Mouse (Mus musculus) limb, embryonic 15.5 days (tissue): Measurements from ENCODE around the gene Hyal2. TPM values are rescaled to one million over a fixed set of nuclear protein-coding genes. Genes with fewer than 3 reads are reported as not detected.

ENCODE experiments used
- ATAC-seq: fragments of 200-750 bp; cut with Nextera tagmentation; 2 replicates; pipeline ENCODE4 v1.8.0; 2017; ENCODE audit warnings: low read depth, moderate TSS enrichment; ENCODE audit not compliant: insufficient number of reproducible peaks, low FRiP score, low TSS enrichment
- H3K27ac ChIP-seq: fragments of 300-500 bp; sonication (generic); 2 replicates; pipeline ENCODE4 v1.5.1; 2015; ENCODE audit warnings: moderate library complexity, mild to moderate bottlenecking, inconsistent platforms
- H3K27me3 ChIP-seq: fragments of 300-500 bp; sonication (generic); 2 replicates; pipeline ENCODE4 v1.6.1; 2015; ENCODE audit warnings: inconsistent platforms
- H3K36me3 ChIP-seq: fragments of 300-500 bp; sonication (generic); 2 replicates; pipeline ENCODE4 v1.6.1; 2015; ENCODE audit warnings: inconsistent platforms
- H3K4me1 ChIP-seq: fragments of 300-500 bp; sonication (generic); 2 replicates; pipeline ENCODE4 v1.6.1; 2015; ENCODE audit warnings: inconsistent platforms
- H3K4me2 ChIP-seq: fragments of 300-500 bp; sonication (generic); 2 replicates; pipeline ENCODE4 v1.6.1; 2015; ENCODE audit warnings: mild to moderate bottlenecking, inconsistent platforms
- H3K4me3 ChIP-seq: fragments of 300-500 bp; sonication (generic); 2 replicates; pipeline ENCODE4 v1.5.1; 2015; ENCODE audit warnings: mild to moderate bottlenecking, inconsistent platforms
- H3K9ac ChIP-seq: fragments of 300-500 bp; sonication (generic); 2 replicates; pipeline ENCODE4 v1.6.1; 2015; ENCODE audit warnings: inconsistent platforms
- H3K9me3 ChIP-seq: fragments of 300-500 bp; sonication (generic); 2 replicates; pipeline ENCODE4 v1.6.1; 2016; ENCODE audit warnings: inconsistent platforms
- WGBS: fragments of 180-500 bp; shearing (Covaris S2); methylation state at CpG from one replicate; pipeline ENCODE4 v1.1.7; 2015; 5-methylcytosine and 5-hydroxymethylcytosine counted together
- polyA plus RNA-seq: library from polyadenylated mRNA; unstranded; fragments of >200 nt; fragmentation: Nextera tagmentation; extraction: Ambion mirVana; gene quantifications from 2 replicates; pipeline ENCODE4 v1.2.1, GENCODE M21; 2015

Hyal2 gene
- polyA plus RNA-seq, 1 experiment from 2014 or later: 101 TPM

DNA sequence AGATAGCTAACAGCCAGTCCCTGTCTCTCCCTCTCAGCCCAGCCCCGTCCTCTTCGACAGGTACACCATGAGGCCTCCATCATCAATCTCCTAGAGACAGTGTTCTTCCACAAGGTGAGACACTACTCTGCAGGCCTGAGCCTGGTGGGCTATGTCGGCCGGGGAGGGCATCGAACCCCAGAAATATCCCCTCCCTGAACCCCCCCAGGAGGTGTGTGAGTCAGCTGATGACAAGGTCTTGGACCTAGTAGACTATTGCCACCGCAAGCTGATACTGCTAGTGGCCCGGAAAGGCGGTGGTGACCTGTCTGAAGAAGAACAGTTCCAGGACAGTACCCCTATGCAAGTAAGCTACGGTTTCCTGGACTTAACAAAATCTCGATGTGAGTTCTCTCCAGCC lies 18.9 kb upstream of the Hyal2 start:
- no peaks in the 10 kb centered on the region for H3K27me3 ChIP-seq

DNA sequence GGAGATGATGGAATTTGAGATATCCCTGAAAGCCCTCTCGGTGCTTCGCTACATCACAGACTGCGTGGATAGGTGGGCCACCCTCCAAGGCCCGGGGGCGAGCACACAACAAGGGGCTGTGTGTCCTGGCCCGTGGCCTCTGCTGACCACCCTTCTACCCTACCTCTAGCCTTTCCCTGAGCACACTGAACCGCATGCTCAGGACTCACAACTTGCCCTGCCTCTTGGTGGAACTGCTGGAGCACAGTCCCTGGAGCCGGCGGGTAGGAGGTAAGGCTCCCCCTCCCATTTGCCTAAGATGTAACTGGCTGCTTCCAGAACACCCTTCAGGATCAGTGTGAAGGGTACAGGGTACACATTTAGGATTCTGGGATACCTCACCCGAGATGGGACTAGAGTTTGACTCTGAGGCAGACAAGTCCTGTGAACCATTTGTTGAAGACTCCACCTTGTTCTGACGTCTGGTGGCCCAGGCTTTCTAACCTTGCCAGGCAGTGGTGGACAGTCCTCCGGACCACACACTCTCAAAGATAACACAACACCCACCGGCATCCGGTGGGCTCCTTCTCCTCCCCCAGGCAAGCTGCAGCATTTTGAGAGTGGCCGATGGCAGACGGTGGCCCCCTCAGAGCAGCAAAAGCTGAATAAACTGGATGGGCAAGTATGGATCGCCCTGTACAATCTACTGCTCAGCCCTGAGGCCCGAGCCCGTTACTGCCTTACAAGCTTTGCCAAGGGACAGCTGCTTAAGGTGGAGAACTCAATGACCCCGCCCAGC lies 18.3 kb upstream of the Hyal2 start:
- peaks cover 72% of the 10 kb centered on the region for H3K4me1 ChIP-seq
- 77% methylated on average over 20 of the region's 20 CpGs for WGBS
- no peaks in the 10 kb centered on the region for H3K27me3 ChIP-seq
- no peaks in the 10 kb centered on the region for H3K9me3 ChIP-seq
- H3K4me2 ChIP-seq: no peak overlapping the region
- H3K27ac ChIP-seq: no peak overlapping the region
- ATAC-seq: no peak
- H3K36me3 ChIP-seq: peaks cover 10% of the 10 kb centered on the region
- H3K9ac ChIP-seq: no peak overlapping the region
- no peak overlapping the region for H3K4me3 ChIP-seq

More for the DNA sequence above, 18.9 kb upstream of the Hyal2 start:
- Histone ChIP-seq H3K9me3 (no peaks in the 10 kb centered on the region), H3K27ac (no peak overlapping the region), H3K4me3 (no peak overlapping the region), H3K4me1 (peaks cover 69% of the 10 kb centered on the region), H3K36me3 (peaks cover 16% of the 10 kb centered on the region), H3K9ac (no peak overlapping the region), H3K4me2 (no peak overlapping the region)
- 88% methylated on average over 10 of the region's 10 CpGs for WGBS
- ATAC-seq: no peak

DNA sequence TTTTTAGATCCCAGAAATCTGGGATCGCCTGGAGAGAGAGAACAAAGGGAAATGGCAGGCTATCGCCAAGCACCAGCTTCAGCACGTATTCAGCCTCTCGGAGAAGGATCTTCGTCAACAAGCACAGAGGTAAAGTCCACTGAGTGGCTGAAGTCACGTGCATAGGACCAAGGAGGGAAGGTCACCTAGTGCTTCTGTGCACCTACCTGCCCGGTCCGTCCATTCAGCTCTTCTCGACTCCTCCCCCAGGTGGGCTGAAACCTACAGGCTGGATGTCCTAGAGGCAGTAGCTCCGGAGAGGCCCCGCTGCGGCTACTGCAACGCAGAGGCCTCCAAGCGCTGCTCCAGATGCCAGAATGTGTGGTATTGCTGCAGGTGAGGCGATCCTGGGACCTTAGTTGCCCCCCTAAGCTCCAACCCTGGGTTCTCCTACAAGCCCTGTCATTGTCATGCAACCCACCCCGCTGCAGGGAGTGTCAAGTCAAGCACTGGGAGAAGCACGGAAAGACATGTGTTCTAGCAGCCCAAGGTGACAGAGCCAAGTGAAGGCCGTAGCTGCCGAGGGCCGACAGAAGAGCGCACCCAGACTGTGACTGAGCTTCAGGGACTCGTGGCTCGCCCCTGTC lies 17.1 kb upstream of the Hyal2 start:
- Histone ChIP-seq H3K36me3 (no peaks in the 10 kb centered on the region), H3K27me3 (no peaks in the 10 kb centered on the region), H3K27ac (peak overlapping the region; percentile 97), H3K4me2 (peak overlapping the region; percentile 89), H3K4me1 (peaks cover 67% of the 10 kb centered on the region), H3K4me3 (peak overlapping the region; percentile 72), H3K9ac (peak overlapping the region; percentile 55; the same call in 1 of the 2 replicates), H3K9me3 (no peaks in the 10 kb centered on the region)
- WGBS: 33% methylated on average over 23 of the region's 23 CpGs
- no peak for ATAC-seq

DNA sequence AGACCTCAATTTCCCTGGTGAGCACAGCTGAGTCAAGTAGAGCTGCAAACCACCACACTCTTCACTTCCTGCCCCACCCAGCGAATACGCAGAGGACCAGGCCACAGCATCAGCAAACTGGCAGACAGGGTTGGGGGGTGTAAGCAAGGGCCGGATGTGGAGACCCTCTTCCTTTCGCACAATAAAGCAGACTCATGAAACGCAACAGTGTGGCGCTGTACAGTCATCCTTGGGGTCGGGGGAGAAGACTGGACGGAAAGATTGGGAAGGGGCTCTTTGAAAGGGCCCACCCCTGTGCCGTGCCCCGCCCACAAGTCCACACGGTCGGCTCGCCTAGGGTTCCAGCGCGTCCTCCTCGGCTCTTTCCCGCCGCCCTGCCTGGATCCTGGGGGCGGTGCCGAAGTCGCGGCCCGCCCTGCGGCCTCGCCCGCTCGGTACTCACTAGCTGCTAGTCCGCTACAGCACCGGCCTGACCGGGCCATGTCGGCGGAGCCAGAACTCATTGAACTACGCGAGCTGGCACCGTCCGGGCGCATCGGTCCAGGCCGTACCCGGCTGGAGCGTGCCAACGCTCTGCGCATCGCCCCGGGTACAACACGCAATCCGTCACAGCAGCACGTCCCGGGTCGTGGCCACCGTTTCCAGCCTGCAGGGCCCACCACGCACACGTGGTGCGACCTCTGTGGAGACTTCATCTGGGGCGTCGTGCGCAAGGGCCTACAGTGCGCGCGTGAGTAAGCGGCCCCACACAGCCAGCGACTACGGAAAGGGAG lies 16.4 kb upstream of the Hyal2 start, which contains the start of gene Rassf1:
TSS of gene Rassf1 (plus strand) at position 439 of the 773 bp plus-strand sequence.
- H3K36me3 ChIP-seq: no peaks in the 10 kb centered on the region
- WGBS: 1% methylated on average over 62 of the region's 63 CpGs
- H3K27me3 ChIP-seq: no peaks in the 10 kb centered on the region
- no peaks in the 10 kb centered on the region for H3K9me3 ChIP-seq
- peak within 1 kb of the TSS; percentile 97 for H3K27ac ChIP-seq
- peak within 1 kb of the TSS; percentile 72 for H3K4me3 ChIP-seq
- peak; percentile 53 for ATAC-seq
- H3K4me1 ChIP-seq: peaks cover 72% of the 10 kb centered on the region
- peak within 1 kb of the TSS; percentile 55 for H3K9ac ChIP-seq
- H3K4me2 ChIP-seq: peak within 1 kb of the TSS; percentile 89

DNA sequence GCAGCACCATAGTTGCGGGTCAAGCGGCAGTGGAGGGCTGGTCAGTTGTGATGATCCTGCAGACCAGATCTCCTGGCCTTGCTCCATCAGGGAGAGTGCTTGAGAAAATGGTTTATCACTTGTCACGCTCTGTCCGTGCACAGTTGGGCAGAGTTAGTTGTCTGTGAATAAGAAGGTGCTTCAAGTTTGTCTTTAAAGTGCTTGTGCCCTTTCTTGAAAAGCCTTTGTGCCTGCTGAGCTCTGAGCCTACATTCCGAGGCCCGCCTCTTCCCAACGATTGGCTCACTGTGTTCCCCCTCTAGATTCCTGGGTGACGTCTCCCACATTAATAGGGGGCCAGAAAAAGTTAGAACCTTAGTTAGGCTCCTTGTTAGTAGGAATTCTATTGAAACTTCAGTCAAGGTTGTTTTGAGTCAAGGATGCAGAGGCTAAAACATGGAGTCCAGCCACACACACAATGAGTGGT lies 15.8 kb upstream of the Hyal2 start:
- peaks cover 72% of the 10 kb centered on the region for H3K4me1 ChIP-seq
- WGBS: 7% methylated on average over 8 of the region's 8 CpGs

DNA sequence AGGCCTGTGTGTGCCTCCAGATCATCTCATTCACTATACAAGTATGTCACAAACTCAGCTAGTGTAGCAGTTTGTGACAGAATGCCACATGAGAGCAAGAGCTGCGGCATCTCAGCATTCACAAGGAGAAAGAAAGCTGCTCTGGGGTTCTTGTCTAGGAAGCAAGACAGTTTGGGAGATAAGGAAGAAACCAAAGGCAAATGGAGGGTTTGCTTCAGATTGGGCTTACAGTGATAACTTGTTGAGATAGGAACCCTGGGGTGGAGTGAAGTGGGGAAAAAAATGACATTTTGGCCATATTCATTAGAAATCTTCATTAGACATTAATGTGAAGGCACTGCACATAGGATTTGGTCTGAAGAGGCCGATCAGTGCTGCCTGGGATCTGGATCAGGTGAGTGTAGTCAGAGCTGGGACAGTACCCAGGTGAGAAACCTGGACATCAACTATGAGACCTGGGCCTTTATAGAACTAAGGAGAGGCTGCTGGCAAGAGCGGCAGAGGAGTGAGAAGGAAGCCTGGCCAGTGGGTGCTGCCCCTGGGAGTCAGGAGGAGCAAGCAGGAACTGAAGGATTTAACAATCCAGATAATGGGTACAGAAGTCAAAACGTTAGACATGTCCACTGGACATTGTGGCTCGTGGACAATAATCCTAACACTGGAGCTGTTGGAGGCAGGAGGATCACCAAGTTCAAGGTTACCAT lies 14.9 kb upstream of the Hyal2 start:
- H3K4me2 ChIP-seq: peak overlapping the region; percentile 89
- no peaks in the 10 kb centered on the region for H3K9me3 ChIP-seq
- ATAC-seq: no peak
- no peak overlapping the region for H3K9ac ChIP-seq
- H3K27ac ChIP-seq: peak overlapping the region; percentile 97
- 70% methylated on average over 5 of the region's 5 CpGs for WGBS
- H3K36me3 ChIP-seq: peaks cover 9% of the 10 kb centered on the region
- peaks cover 69% of the 10 kb centered on the region for H3K4me1 ChIP-seq
- H3K27me3 ChIP-seq: no peaks in the 10 kb centered on the region
- peak overlapping the region; percentile 72 for H3K4me3 ChIP-seq

More for the DNA sequence above, 15.8 kb upstream of the Hyal2 start:
- peak overlapping the region; percentile 55 for H3K9ac ChIP-seq
- H3K4me2 ChIP-seq: peak overlapping the region; percentile 89
- H3K36me3 ChIP-seq: no peaks in the 10 kb centered on the region; the same call in 1 of the 2 replicates
- H3K9me3 ChIP-seq: no peaks in the 10 kb centered on the region
- ATAC-seq: no peak
- H3K4me3 ChIP-seq: peak overlapping the region; percentile 72
- no peaks in the 10 kb centered on the region for H3K27me3 ChIP-seq
- peak overlapping the region; percentile 97 for H3K27ac ChIP-seq

DNA sequence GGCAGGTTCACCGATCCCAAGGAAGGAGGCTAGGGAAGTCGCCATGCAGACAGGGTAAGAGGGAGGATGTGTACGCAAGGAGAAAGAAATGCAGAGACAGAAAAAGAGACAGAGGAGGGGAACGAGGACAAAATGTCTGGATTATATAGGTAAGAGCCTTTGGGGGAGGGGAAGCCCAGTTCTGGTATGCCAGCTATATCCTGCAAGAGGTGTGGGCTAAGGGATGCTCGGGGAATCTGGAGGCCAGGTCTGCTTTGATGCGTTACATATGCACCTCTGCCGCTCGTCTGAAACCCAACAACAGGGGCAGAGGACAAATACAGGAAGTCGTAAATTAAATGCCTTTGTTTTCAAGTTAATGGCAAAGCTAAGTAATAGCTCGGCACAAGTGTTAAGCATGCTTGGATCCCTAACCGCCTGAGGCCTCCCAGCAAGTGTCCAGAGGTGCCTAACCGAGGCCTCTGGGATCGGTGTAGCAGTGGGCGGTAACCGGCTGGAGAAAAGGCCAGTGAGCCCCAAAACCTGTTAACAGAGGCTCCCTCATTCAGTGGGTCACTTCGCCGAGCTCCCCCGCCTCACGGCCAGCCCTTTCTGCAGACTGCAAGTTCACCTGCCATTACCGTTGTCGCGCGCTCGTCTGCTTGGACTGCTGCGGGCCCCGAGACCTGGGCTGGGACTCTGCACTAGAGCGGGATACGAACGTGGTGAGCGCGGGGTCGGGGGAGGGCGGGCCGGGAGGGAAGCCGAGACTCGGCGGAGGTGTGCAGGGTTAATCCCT lies 14.0 kb upstream of the Hyal2 start:
- Histone ChIP-seq H3K36me3 (peaks cover 18% of the 10 kb centered on the region), H3K4me2 (peak overlapping the region; percentile 89), H3K4me1 (peaks cover 66% of the 10 kb centered on the region), H3K27me3 (no peaks in the 10 kb centered on the region), H3K9me3 (no peaks in the 10 kb centered on the region), H3K9ac (peak overlapping the region; percentile 48), H3K27ac (peak overlapping the region; percentile 97), H3K4me3 (peak overlapping the region; percentile 72)
- peak; percentile 26 for ATAC-seq
- WGBS: 3% methylated on average over 37 of the region's 37 CpGs

DNA sequence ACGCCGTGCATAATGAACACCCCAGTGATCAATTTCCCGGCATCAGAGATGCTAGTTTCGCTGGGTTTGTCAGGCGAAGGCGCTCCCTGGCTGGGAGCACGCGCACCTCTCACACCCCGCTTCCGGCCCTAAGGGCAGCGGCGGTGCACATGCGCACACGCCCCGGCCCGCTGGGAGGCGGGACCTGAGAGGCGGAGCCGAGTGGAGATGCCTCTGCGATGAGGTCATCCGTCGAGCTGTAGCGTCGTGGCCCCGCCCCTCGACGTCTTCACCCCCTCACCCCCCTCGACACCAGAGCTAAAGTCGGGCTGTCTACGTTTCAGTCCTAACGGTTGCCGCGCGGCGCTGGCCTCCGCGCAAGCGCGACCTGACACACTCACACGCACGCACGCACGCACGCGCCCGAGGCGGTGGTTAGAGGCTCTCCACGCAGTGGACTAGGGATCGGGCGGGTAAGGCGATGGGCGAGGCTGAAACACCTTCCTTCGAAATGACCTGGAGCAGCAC lies 13.4 kb upstream of the Hyal2 start:
- Histone ChIP-seq H3K4me2 (peak overlapping the region; percentile 89), H3K27me3 (no peaks in the 10 kb centered on the region), H3K9me3 (no peaks in the 10 kb centered on the region), H3K27ac (peak overlapping the region; percentile 97), H3K4me3 (peak overlapping the region; percentile 72), H3K36me3 (peaks cover 24% of the 10 kb centered on the region), H3K9ac (peak overlapping the region; percentile 67), H3K4me1 (peaks cover 66% of the 10 kb centered on the region)
- WGBS: under 1% methylated on average over 53 of the region's 53 CpGs
- peak; percentile 90 for ATAC-seq

DNA sequence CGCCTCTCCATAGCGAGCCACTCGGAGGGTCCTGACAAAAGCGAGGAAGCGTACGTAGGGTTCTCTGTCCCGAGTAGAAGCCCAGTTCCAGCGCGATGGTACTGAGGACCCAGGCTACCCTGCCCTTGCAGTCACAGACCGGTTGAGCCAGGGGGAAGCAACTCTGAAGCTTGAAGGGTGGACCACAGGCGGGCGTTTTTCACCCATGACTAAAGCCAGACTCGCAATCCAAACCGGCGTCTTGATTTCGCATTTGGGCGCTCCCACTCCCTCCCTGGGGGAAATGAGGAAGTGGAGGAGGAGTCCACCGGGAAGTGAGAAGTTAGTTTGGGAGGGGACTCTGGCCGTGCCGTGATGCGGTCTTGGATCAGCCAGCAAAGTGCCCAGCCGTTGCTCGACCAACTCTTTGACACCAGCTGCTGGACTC lies 12.7 kb upstream of the Hyal2 start:
- Histone ChIP-seq H3K4me1 (peaks cover 62% of the 10 kb centered on the region), H3K27me3 (no peaks in the 10 kb centered on the region), H3K36me3 (peaks cover 31% of the 10 kb centered on the region), H3K9me3 (no peaks in the 10 kb centered on the region), H3K4me2 (peak overlapping the region; percentile 89), H3K4me3 (peak overlapping the region; percentile 72), H3K27ac (peak overlapping the region; percentile 97), H3K9ac (peak overlapping the region; percentile 67)
- under 1% methylated on average over 23 of the region's 23 CpGs for WGBS
- ATAC-seq: peak; percentile 4; the same call in 1 of the 2 replicates

DNA sequence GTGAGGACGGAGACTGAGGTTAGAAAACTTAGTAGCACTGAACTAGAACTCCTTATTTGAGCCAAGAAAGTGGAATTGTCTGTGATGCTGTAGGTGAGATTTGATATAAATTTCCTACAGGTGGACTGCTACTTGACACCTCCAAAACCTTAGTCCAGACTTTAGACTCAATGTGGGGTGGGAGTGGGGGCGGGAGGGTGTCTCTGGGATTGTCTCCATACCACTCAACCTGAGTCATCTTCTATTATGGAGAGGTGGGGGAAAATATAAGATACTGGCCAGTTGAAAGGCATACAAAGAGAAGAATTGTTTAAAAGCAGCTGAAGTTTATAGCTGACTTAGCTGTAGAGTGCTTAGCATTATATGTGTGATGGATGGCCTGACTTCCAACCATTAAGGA lies 12.0 kb upstream of the Hyal2 start:
- WGBS: 27% methylated on average over 2 of the region's 2 CpGs
- Histone ChIP-seq H3K36me3 (peaks cover 38% of the 10 kb centered on the region), H3K9ac (peak overlapping the region; percentile 67), H3K27me3 (no peaks in the 10 kb centered on the region), H3K4me3 (peak overlapping the region; percentile 72), H3K27ac (peak overlapping the region; percentile 97), H3K4me2 (peak overlapping the region; percentile 89), H3K4me1 (peaks cover 55% of the 10 kb centered on the region), H3K9me3 (no peaks in the 10 kb centered on the region)
- ATAC-seq: no peak
